Mouse (Mus musculus) small intestine, adult 2 months (tissue): ENCODE measurements around the gene Kcnip1. TPM values are rescaled to one million over a fixed set of nuclear protein-coding genes. Genes with fewer than 3 reads are reported as not detected.

Experiments used
- H3K27ac ChIP-seq: fragments of 200-500 bp; 2 replicates; pipeline ENCODE4 v1.5.1; 2012; ENCODE audit warnings: low read depth, low read length, control low read depth, inconsistent platforms; ENCODE audit not compliant: insufficient read depth
- H3K27me3 ChIP-seq: fragments of 200-500 bp; 2 replicates; pipeline ENCODE4 v1.6.1; 2012; ENCODE audit warnings: mild to moderate bottlenecking, moderate library complexity, low read length, inconsistent platforms; ENCODE audit not compliant: control insufficient read depth, insufficient read depth
- H3K36me3 ChIP-seq: fragments of 200-500 bp; 2 replicates; pipeline ENCODE4 v1.6.1; 2012; ENCODE audit warnings: mild to moderate bottlenecking, low read length, control low read depth, inconsistent platforms; ENCODE audit not compliant: control insufficient read depth, insufficient read depth
- H3K4me1 ChIP-seq: fragments of 200-500 bp; 2 replicates; pipeline ENCODE4 v1.6.1; 2012; ENCODE audit warnings: low read length, inconsistent platforms, mixed read lengths; ENCODE audit not compliant: control insufficient read depth, insufficient read depth, insufficient read length
- H3K4me3 ChIP-seq: fragments of 200-500 bp; 2 replicates; pipeline ENCODE4 v1.5.1; 2012; ENCODE audit warnings: low read depth, mild to moderate bottlenecking, control low read depth, inconsistent platforms, low read length, moderate library complexity
- CTCF ChIP-seq: fragments of 200-500 bp; IDR thresholded peaks from 2 replicates; pipeline ENCODE4 v1.5.1; 2012; ENCODE audit warnings: low read depth, mild to moderate bottlenecking, control low read depth, inconsistent platforms, low read length, moderate library complexity, mixed read lengths; ENCODE audit not compliant: insufficient replicate concordance, insufficient read length; ENCODE audit errors: extremely low read depth
- POLR2A ChIP-seq: fragments of 200-500 bp; IDR thresholded peaks from 2 replicates; pipeline ENCODE4 v1.6.1; 2012; ENCODE audit warnings: low read depth, mild to moderate bottlenecking, control low read depth, inconsistent platforms, low read length, moderate library complexity
- WGBS: fragments of 180-500 bp; shearing (Covaris S2); methylation state at CpG from one replicate; pipeline ENCODE4 v1.1.7; 2018; 5-methylcytosine and 5-hydroxymethylcytosine counted together
- polyA plus RNA-seq: library from polyadenylated mRNA; depleted of rRNA; stranded (reverse); fragments of >200 nt; gene quantifications from 2 replicates; pipeline ENCODE4 v1.2.3, GENCODE M21; 2012

Gene Kcnip1
- polyA plus RNA-seq, 1 experiment = 0.08 TPM

DNA sequence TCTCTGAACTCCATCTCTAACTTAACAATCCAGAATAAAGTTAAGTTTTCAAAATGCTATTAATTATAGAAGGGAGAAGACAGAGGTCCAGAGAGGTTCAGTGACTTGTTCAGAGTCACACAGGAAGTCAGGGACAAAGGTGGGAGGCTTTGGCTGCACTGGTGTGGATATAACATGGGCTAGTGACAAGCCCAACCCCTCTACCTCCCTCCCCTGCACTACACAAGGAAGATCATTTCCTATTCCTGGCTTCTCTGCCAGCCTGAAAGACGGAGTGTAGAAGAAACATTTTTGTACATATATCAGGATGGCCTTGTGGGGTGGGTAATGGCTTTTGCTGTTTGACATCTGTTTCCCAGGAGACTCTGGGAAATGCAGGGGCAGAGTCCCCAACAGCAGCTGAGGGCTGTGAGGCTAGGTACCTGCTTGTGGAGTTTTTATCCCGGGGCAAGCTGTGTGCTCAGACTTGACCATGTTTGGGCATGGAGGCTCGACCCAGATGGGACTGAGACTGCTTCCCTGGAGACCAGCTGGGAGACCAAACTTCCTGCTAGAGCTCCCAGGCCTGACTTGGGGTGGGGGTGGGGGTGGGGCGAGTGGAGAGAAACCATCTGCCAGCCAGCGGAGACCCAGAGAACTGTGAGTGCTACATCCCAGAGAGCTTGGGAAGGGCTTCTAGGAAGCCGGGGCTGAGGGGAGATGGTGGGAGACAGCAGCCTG is 30.1 kb downstream of the Kcnip1 start, which contains the start of gene Kcnmb1:
TSS of gene Kcnmb1 (plus strand) at position 326 of the 720 bp plus-strand sequence.
- H3K4me1 ChIP-seq = no peaks in the 10 kb centered on the region
- 31% methylated on average over 6 of the region's 6 CpGs for WGBS
- peak within 1 kb of the TSS; percentile 37 for H3K4me3 ChIP-seq
- H3K36me3 ChIP-seq = no peaks in the 10 kb centered on the region
- peak within 1 kb of the TSS; percentile 62 for H3K27ac ChIP-seq
- no peaks in the 10 kb centered on the region for H3K27me3 ChIP-seq
- no peak for TF ChIP-seq CTCF
- no peak for TF ChIP-seq POLR2A

DNA sequence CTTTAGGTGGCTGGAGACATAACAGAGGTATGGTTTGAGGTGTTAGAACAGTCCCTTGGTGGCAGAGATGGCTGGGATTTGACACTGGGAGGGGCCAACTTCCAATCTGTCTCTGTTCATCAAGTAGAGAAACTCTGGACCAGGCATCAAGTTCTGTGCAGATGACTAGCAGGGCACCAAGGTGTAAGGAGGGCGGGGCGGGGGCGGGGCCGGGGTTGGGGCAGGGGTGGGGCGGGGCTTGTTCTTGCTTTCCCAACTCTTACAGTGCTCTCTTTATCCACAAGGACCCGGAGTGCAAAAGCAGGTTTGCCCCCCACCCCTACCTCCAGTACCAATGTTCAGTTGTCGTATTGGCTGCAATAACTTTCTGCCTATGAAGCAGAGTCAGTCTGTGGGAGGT is 30.8 kb downstream of the Kcnip1 start:
- 29% methylated on average over 7 of the region's 7 CpGs for WGBS
- no peak overlapping the region for H3K4me3 ChIP-seq
- H3K27ac ChIP-seq = peak overlapping the region; percentile 44; the same call in 1 of the 2 replicates
- no peak for TF ChIP-seq POLR2A
- no peak for TF ChIP-seq CTCF
- no peaks in the 10 kb centered on the region for H3K36me3 ChIP-seq
- H3K27me3 ChIP-seq = no peaks in the 10 kb centered on the region
- no peaks in the 10 kb centered on the region for H3K4me1 ChIP-seq

DNA sequence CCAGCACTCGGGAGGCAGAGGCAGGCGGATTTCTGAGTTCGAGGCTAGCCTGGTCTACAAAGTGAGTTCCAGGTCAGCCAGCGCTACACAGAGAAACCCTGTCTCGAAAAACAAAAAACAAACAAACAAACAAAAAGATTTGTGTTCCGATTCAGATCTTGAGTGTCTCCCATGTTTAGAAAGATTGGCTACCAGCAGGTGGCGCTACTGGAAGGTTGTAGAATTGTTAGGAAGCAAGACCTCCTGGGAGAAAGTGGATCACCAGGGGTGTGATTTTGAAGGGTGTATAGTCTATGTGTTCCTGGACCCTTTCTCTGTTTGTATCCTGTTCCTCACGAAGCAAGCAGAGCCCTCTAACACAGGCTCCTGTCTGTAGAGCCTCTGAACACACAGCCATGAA is 34.2 kb downstream of the Kcnip1 start:
- Histone ChIP-seq H3K27ac (no peak overlapping the region), H3K4me3 (no peak overlapping the region), H3K36me3 (no peaks in the 10 kb centered on the region), H3K4me1 (no peaks in the 10 kb centered on the region), H3K27me3 (no peaks in the 10 kb centered on the region)
- 71% methylated on average over 8 of the region's 8 CpGs for WGBS
- no peak for TF ChIP-seq POLR2A
- TF ChIP-seq CTCF = no peak

DNA sequence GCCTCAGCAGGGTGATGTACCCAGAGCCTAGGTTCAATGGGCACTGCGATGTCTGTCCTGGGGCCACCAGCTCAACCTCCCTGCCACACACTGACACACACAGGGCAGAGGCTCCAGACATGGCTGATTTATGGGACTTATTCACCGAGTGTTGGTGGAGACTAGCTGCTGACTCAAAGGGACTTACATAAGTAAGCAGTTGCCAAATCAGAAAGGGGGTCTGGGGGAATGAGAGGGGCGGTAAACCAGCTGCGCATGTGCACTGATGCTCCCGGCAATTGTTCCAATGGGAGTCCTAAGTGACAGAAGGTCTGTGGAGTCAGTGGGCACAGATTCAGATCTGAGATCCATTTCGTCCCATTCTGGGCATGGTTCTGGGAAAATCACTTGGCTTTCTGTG is 35.4 kb downstream of the Kcnip1 start:
- no peak overlapping the region for H3K4me3 ChIP-seq
- no peak overlapping the region for H3K27ac ChIP-seq
- H3K4me1 ChIP-seq = no peaks in the 10 kb centered on the region
- H3K36me3 ChIP-seq = no peaks in the 10 kb centered on the region
- TF ChIP-seq CTCF = no peak
- TF ChIP-seq POLR2A = no peak
- H3K27me3 ChIP-seq = no peaks in the 10 kb centered on the region
- WGBS = 83% methylated on average over 6 of the region's 6 CpGs

DNA sequence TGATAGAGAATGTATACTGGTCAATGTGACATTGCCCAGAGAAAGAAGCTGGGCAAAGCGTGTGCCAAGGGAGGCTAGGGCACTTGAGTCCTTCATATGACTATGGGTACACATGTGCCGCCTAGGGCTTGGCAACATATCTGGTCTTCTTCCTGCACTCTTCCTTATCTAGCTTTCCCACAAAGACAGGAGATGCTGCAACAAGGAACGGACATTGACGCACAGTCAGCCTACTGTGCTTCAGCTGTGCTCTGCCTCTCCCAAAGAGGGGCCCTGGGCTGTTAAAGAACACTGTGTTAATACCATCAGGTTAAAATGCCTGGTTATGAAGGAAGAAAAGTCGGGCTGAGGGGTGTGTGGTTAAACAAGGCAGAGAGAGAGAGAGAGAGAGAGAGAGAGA is 36.3 kb downstream of the Kcnip1 start:
- H3K27ac ChIP-seq = no peak overlapping the region
- no peak for TF ChIP-seq POLR2A
- no peak for TF ChIP-seq CTCF
- H3K4me3 ChIP-seq = no peak overlapping the region
- no peaks in the 10 kb centered on the region for H3K27me3 ChIP-seq
- 72% methylated on average over 5 of the region's 5 CpGs for WGBS
- H3K36me3 ChIP-seq = no peaks in the 10 kb centered on the region
- no peaks in the 10 kb centered on the region for H3K4me1 ChIP-seq

DNA sequence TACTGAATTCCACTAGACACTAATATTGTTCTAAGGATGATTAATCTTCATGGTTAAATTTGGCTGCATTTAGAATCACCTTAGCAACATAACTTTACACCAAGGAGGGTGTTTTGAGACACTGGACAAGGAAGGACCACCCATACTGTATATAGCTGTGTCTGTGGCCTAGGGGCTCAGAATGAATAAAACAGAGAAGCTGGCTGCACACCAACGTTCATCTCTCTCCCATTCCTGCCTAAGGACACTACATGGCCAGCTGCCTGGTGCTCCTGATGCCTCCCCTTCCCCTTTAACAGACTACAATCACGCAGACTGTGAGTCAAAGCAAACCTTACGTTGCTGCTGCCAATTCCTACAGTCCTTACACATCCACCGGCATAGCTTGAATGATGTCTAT is 37.0 kb downstream of the Kcnip1 start:
- H3K4me1 ChIP-seq = no peaks in the 10 kb centered on the region
- TF ChIP-seq CTCF = no peak
- TF ChIP-seq POLR2A = no peak
- no peaks in the 10 kb centered on the region for H3K27me3 ChIP-seq
- H3K36me3 ChIP-seq = no peaks in the 10 kb centered on the region
- WGBS = 78% methylated on average over 4 of the region's 4 CpGs
- no peak overlapping the region for H3K27ac ChIP-seq
- H3K4me3 ChIP-seq = no peak overlapping the region

DNA sequence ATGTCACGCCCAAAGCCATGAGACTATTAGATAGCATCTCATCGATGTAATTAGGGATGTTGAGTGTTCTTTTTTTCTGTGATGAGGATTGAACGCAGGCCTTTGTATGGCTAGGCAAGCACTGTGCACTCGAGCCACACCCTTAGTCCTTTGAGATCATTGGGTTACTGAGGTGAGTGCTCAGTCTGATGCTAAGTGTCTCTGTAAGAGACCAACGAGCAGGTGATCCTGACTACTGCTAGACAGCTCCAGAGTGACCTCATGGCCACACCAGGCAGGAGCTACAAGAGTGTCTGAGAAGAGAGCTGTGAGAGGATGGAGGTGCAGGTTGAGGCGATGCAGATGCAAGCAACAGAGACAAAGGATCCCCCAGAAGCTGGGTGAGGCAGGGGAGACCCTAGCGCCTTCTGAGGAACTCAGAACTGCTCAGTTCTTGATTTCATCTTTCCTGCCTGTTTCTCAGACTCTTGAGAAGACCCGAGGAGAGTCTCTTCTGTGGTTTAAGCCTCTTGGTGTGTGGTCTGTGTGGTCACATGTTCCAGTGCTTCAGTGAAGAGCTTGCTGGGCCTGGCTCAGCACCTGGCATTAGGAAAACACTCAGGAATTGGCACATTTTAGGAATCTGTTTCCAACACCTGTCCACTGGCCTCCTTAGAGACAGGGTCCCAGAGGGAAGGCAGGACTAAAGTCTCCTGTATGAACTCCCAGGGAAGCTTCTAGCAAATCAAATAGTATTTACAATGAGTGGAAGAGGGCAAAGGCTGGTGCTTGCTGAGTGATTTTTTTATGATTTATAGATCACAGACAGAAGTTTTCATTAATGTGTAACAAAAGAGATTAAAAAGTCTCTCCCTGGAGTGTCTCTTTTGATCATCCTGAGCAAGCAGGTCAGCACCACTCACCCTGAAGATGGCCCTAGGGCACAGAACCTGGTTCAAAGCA is 41.0 kb downstream of the Kcnip1 start:
- Histone ChIP-seq H3K4me1 (no peaks in the 10 kb centered on the region), H3K27me3 (no peaks in the 10 kb centered on the region), H3K4me3 (no peak overlapping the region), H3K36me3 (no peaks in the 10 kb centered on the region), H3K27ac (no peak overlapping the region)
- WGBS = 56% methylated on average over 8 of the region's 8 CpGs
- TF ChIP-seq POLR2A (no peak), CTCF (no peak)
